Mouse (Mus musculus): ENCODE data around the gene Pfkfb4. TPM values are rescaled to one million over a fixed set of nuclear protein-coding genes. Genes with fewer than 3 reads are reported as not detected.

Pfkfb4 gene
- polyA plus RNA-seq, 2 experiments from 2014 or later = 6.1 to 12.7 TPM

DNA sequence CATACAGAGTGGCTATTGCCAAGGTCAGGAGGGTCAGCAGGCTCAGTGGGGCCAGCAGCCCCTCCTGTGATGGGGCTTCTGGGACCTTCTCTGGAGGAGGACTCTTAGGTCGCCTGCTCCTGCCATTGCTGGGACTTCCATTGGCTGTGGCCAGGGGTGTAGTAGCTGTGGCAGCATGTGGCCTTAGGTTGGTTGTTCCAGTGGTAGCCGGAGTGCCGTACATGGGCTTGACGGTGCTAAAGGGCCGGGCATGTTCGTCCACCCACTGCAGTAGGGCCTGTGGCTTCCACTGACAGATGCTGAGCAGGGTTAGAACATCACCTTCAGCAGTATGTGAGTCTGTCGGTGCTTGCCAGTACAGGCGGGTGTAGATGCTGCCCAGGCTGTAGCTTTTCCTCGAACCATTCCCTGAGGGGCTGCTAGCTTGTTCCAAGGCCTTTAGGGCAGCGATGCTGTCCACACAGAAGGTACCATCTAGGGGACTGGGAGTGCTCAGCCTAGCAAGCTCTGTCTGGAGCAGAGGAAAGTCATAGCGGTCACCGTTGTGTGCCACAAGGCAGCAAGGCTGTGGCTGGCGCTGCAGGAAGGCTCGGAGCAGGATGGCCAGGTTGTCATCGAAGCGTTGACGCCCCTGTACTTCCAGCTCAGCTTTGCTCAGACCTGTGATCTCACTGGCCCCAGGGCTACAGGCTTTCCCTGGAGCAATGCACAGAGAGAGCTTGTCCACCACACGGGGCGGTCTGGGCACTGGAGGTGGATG is 66.6 kb downstream of the Pfkfb4 start:
- no peak for ATAC-seq

DNA sequence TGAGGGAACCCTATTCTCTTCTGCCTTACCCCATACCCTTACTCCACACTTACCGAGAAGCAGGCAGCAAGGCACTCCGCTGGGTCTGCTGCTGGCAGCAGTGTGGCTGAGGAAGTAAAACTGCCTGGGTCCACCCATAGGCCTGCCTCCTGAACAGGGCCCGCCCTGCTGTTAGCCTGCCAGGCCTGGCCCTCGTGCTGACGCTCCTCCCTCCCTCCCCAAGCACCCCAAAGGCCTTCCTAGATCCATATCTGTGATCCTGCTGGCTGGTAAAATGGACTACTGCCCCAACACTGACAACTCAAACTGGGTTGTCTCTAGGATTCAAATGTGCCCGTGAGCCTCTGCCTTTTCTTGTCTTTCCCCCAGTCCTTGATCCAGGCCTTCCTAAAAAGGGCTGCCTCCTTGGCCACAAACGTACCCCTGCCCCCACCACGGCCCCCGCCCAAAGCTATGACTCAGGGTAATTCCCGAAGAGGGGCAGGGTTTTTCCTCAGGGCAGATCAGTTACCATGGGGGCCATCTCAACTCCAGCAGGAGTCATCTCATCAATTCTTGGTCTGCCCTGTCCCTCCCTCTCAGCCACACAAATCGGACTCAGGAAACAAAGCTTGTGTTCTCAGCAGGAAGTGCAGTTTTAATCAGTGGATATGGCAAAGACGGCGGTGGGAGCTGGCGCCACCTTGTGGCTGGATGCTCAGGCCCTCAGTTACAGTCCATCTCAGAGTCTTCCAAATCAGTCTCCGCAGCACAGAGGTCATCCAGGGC is 67.7 kb downstream of the Pfkfb4 start, which contains the start of gene Trex1:
Gene Trex1, minus strand, starts transcription at position 599 of the 768 bp plus-strand sequence.
- ATAC-seq = peak; percentile 53

DNA sequence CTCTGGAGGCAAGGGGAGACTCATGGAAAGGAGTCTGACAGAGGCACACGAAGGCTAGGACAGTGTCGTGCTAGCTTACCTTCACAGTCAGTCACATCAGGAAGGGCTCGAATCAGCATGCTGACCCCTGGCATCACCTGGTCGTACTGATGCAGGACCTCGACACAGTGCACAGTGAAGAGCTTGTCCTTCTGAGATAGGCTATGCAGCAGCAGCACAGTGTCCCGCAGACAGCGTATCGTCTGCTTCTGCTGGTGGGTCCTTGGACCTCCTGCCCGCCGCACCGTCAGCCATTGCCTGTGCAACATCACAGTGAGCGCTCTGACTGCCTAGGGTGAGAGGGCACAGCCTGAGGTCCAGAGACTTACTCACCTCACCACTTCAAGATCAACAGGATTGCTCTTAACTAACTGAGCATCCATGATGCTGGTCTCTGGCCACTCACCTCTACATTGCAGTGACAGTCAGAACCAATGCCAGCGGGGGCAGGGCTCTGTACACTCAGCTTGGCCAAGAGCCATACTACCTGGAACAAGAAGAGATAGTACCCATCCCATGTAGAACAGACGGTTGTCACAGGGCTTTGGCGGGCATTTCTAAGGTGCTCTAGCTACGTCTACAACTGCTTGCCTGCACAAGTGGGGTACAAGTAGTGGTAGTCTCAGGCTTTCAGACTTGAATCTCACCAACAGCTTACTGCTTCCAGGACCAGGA is 68.8 kb downstream of the Pfkfb4 start:
- ATAC-seq = no peak

DNA sequence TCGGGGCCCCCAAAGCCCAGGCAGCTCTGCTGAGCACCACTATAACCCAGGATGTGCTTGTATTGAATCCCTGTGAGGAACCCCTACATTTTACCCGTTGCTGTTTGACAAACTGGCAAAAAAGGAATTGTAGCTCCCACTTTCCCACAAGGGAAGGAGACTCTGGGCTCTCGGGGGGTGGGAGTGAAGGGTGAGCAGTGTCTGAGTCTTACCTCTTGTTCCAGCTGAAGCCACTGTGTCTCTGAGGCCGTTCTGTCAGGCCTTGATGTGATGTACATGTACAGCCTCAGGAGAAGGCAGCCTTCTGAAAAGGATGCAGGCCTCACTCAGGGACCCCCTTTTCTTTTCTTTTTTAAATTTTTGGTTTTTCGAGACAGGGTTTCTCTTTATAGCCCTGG is 69.3 kb downstream of the Pfkfb4 start:
- no peak for ATAC-seq

DNA sequence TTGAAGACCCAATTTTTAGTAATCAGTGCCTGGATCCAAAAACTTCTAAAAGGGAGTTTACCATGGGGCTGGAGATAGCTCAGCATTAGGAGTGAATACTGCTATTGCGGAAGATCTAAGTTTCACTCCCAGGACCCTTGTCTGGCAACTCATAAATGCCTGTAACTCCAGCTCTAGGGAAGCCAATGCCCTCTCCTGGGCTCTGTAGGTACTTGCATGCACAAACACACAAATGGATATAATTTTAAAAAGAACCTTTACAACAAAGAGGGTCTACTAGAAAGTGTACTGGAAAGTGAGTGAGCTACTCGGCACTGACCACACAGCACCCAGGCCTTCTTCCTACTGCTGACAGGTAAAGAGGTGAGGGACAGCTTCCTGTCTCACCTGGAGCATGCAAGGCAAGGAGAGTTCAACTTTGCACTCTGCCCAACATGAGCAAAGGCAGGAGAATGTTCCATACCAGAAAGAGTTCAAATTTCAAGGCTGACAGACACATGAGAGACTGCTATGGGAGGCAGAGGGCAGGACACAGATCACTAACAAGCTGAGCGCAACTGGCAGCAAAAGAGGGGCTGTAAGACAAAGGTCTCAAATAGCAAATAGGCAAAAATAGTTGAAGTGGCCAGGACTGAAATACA is 76.6 kb downstream of the Pfkfb4 start:
- no peak for ATAC-seq

DNA sequence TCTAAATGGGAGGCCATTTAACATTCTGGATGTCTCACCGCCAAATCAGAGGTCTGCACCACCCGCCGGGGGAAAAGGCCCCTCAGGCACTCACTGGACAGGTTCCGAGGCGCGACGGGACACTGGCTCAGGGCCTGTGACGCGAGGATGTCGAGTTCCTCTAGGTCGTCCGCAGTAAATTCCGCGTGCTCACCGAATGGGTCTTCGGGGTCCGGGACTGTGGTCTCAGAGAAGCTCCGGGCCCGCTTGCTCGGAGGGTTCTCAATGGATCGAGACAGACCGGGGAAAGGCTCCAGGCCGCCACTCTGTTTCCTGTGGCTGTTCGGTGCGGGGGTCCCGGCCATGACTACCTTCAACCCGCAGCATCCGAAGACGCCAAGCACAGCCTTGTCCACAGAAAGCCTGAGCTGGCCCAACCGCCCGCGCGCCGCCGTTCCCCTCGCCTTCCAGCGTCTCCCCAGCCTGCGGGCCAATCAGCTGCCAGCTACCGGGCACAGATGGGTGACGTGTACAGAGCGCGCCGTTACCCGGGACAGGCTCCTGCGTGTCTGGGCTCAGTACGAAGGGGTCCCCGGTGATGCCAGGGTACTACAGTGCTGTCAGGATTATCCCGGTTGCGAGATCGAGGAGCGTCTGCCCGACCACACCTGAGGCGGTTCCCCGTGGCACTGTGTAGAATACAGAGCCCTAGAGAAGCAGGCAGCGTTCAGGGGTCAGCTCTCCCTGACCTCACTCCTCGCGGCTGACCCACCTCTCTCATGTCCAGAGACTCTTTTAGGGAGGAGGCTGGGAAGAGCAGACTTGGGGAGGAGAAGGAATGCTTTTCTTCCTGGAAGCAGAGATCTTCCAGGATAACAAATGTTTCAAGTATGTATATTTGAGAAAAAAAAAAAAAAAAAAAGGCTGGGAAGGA is 82.3 kb downstream of the Pfkfb4 start, which contains the start of gene Atrip:
Gene Atrip, minus strand, starts transcription at position 464 of the 913 bp plus-strand sequence.
- peak; percentile 100 for ATAC-seq

DNA sequence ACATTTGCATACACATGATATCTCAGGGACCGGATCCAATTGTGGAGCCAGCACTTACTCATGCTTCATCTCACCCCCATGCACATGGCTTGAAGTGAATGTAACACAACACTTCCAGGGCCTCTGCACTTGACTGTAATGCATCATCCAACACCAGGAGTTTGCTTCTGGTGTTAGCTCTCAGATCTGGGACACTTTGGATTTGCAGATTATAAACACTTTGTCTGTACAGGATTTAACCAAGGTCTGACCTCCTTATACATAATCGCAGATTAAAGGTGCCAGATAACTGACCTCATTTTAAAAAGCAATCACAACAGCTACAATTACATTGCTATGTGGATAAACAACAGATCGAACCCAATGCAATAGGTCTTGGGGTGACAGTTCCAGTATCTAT is 88.9 kb downstream of the Pfkfb4 start:
- ATAC-seq = no peak

DNA sequence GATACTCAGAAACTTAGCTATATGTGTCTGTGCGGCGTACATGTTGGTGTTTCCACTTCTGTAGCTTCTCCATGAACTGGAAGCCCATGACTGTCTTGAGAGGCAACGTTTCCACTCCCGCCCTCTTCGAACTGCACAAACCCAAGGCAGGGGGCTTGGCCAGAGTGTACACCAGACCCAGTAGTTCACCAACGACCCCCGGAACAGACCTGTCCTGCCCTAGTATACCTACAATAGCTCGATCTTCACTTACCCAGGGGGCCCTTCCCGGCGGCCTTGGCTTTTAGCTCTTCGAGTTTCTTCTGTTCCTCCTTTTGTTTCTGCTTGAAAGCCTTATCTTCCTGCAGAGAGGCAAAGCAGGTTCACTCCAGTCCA is 90.2 kb downstream of the Pfkfb4 start:
- no peak for ATAC-seq

Other genes with a start within 250 kb of the Pfkfb4 start
- gene Ip6k2, start 208.0 kb upstream of the Pfkfb4 start, polyA plus RNA-seq (2017; shearing (Covaris generic)) = 10 to 100 TPM; 20.1 to 27.6 TPM
- 1 to 10 TPM; 7.5 to 7.8 TPM for gene Nckipsd, start 183.4 kb upstream of the Pfkfb4 start, polyA plus RNA-seq (2017; shearing (Covaris generic))
- under 1 TPM in 1 of 2 experiments, not detected in 1; 0.05 TPM for gene Celsr3, start 165.5 kb upstream of the Pfkfb4 start, polyA plus RNA-seq (2017; shearing (Covaris generic))
- 10 to 100 TPM in 1 of 2 experiments, 1 to 10 TPM in 1; 8.2 to 24.2 TPM for gene Slc26a6, start 138.5 kb upstream of the Pfkfb4 start, polyA plus RNA-seq (2017; shearing (Covaris generic))
- under 1 TPM in 1 of 2 experiments, not detected in 1; 0.46 TPM for gene Tmem89, start 77.2 kb upstream of the Pfkfb4 start, polyA plus RNA-seq (2017; shearing (Covaris generic))
- gene Uqcrc1, start 55.1 kb upstream of the Pfkfb4 start, polyA plus RNA-seq (2017; shearing (Covaris generic)) = 100 to 1,000 TPM; 182 to 369 TPM
- not detected for gene Col7a1, start 38.2 kb upstream of the Pfkfb4 start, polyA plus RNA-seq (2017; shearing (Covaris generic))
- gene Ucn2, start 5.8 kb upstream of the Pfkfb4 start, polyA plus RNA-seq (2017; shearing (Covaris generic)) = not detected
- 1,000 to 10,000 TPM; 3,771 to 6,921 TPM for gene Shisa5, start 46.8 kb downstream of the Pfkfb4 start, polyA plus RNA-seq (2017; shearing (Covaris generic))
- gene Trex1, start 68.0 kb downstream of the Pfkfb4 start, polyA plus RNA-seq (2017; shearing (Covaris generic)) = 10 to 100 TPM; 36.2 to 61.7 TPM
- 10 to 100 TPM; 23.4 to 32.1 TPM for gene Atrip, start 82.3 kb downstream of the Pfkfb4 start, polyA plus RNA-seq (2017; shearing (Covaris generic))
- 10 to 100 TPM; 13.5 to 16.0 TPM for gene Ccdc51, start 90.7 kb downstream of the Pfkfb4 start, polyA plus RNA-seq (2017; shearing (Covaris generic))
- gene Tma7, start 90.8 kb downstream of the Pfkfb4 start, polyA plus RNA-seq (2017; shearing (Covaris generic)) = 100 to 1,000 TPM; 679 to 933 TPM
- 1 to 10 TPM in 1 of 2 experiments, under 1 TPM in 1; 0.94 to 1.2 TPM for gene Plxnb1, start 103.6 kb downstream of the Pfkfb4 start, polyA plus RNA-seq (2017; shearing (Covaris generic))
- gene Fbxw21, start 170.3 kb downstream of the Pfkfb4 start, polyA plus RNA-seq (2017; shearing (Covaris generic)) = not detected
- gene Fbxw13, start 204.2 kb downstream of the Pfkfb4 start, polyA plus RNA-seq (2017; shearing (Covaris generic)) = not detected
- gene Fbxw20, start 243.0 kb downstream of the Pfkfb4 start, polyA plus RNA-seq (2017; shearing (Covaris generic)) = not detected

Data from CD4-positive, CD25-positive, alpha-beta regulatory T cell, adult 4 months (primary cell).